14 mouse cellular contexts compared by ENCODE assay signal in genomic region chr19:53188186-53188585, GRCm38 (mm10). TPM values are rescaled to one million over a fixed set of nuclear protein-coding genes. Genes with fewer than 3 reads are reported as not detected.
DNase-seq lines count a peak whose midpoint lies in the region; ATAC-seq and TF ChIP-seq lines count a peak whose summit lies in the region.
"Had no signal": no experiment of that assay in that cellular context is flagged by ENCODE, and none has a peak within 500 bp of the region (broad histone marks: within the 10 kb centered on the region; RNA-seq: fewer than 3 reads in every experiment).

No protein-coding gene starts in this region.

- H3K27me3 ChIP-seq in heart, embryonic 10.5 days (ENCODE audit: insufficient read depth, poor library complexity, severe bottlenecking): no peaks in the 10 kb centered on the region
- no peaks in the 10 kb centered on the region for H3K27me3 ChIP-seq in spleen, adult 2 months (ENCODE audit: control insufficient read depth, insufficient read depth, low read length)
- no peaks in the 10 kb centered on the region for H3K27me3 ChIP-seq in stomach, postnatal 0 days (ENCODE audit: control insufficient read depth, insufficient read depth, low read length)
- no peaks in the 10 kb centered on the region for H3K27me3 ChIP-seq in intestine, postnatal 0 days (replicated peaks; ENCODE audit: control insufficient read depth, insufficient read depth, low read length)
- H3K27me3 ChIP-seq: embryonic facial prominence, embryonic 12.5 days had no signal

- TF ChIP-seq CTCF in spleen, adult 2 months (IDR thresholded peaks at IDR 0.05; ENCODE audit: extremely low read depth, insufficient read depth, insufficient read length, insufficient replicate concordance): no peak
- TF ChIP-seq CTCF in stomach, postnatal 0 days (IDR thresholded peaks at IDR 0.05; ENCODE audit: low read depth): no peak
- no peak for TF ChIP-seq CTCF in intestine, postnatal 0 days (IDR thresholded peaks at IDR 0.05; ENCODE audit: low read depth)

- no peaks in the 10 kb centered on the region for H3K9me3 ChIP-seq in heart, embryonic 10.5 days
- no peaks in the 10 kb centered on the region for H3K9me3 ChIP-seq in stomach, postnatal 0 days (ENCODE audit: control insufficient read depth, low read length)
- H3K9me3 ChIP-seq in intestine, postnatal 0 days (ENCODE audit: control insufficient read depth): no peaks in the 10 kb centered on the region
- H3K9me3 ChIP-seq: embryonic facial prominence, embryonic 12.5 days had no signal

- no peak for ATAC-seq in stomach, postnatal 0 days (ENCODE audit: low FRiP score, low TSS enrichment)
- no peak for ATAC-seq in intestine, postnatal 0 days
- ATAC-seq: hindbrain, postnatal 0 days; lung, postnatal 0 days had no signal

- no peak overlapping the region for H3K9ac ChIP-seq in stomach, postnatal 0 days (ENCODE audit: low read length)
- H3K9ac ChIP-seq in intestine, postnatal 0 days (ENCODE audit: low read depth, low read length): no peak overlapping the region
- H3K9ac ChIP-seq: embryonic facial prominence, embryonic 12.5 days had no signal

- H3K27ac ChIP-seq in heart, embryonic 10.5 days: peak overlapping the region; percentile 57; the same call in 1 of the 2 replicates
- H3K27ac ChIP-seq in spleen, adult 2 months (ENCODE audit: insufficient read depth, low read length): peak overlapping the region; percentile 84
- H3K27ac ChIP-seq in stomach, postnatal 0 days (replicated peaks): 0 out of 2 replicates have a peak overlapping the region, but pooled peaks have one; percentile 45
- H3K27ac ChIP-seq in intestine, postnatal 0 days (ENCODE audit: low read depth, low read length): no peak overlapping the region
- H3K27ac ChIP-seq: embryonic facial prominence, embryonic 12.5 days; hindbrain, postnatal 0 days had no signal

- no peak for DNase-seq in heart, embryonic 10.5 days (ENCODE audit: low spot score)
- no peak for DNase-seq in heart, adult 8-10 months (ENCODE audit: low spot score)
- no peak for DNase-seq in spleen, adult 2 months (ENCODE audit: low read depth in 1 of 2, low spot score in 2 of 2)
- DNase-seq in spleen, postnatal 10 days (ENCODE audit: low spot score in 2 of 2): no peak
- peak; percentile 56 for DNase-seq in induced T-regulatory cell, adult 2 months (ENCODE audit: low read depth)
- DNase-seq in stomach, postnatal 0 days (ENCODE audit: low spot score): no peak
- DNase-seq: cerebellum, adult 11 months; cerebellum, postnatal 36 days; gastrocnemius, postnatal 36 days; kidney, postnatal 10 days had no signal

- peaks cover 8% of the 10 kb centered on the region; the same call in 1 of the 2 replicates for H3K36me3 ChIP-seq in heart, embryonic 10.5 days
- 0 out of 2 replicates have a peak, but pooled peaks cover 2% of the 10 kb centered on the region for H3K36me3 ChIP-seq in spleen, adult 2 months (ENCODE audit: control insufficient read depth, insufficient read depth, low read length)
- no peaks in the 10 kb centered on the region; the same call in 1 of the 2 replicates for H3K36me3 ChIP-seq in stomach, postnatal 0 days (ENCODE audit: control insufficient read depth, insufficient read depth, low read length)
- no peaks in the 10 kb centered on the region for H3K36me3 ChIP-seq in intestine, postnatal 0 days (ENCODE audit: control insufficient read depth, insufficient read depth)
- H3K36me3 ChIP-seq: embryonic facial prominence, embryonic 12.5 days had no signal

- TF ChIP-seq EP300 in stomach, postnatal 0 days (optimal IDR thresholded peaks at IDR 0.05): no peak

- H3K4me1 ChIP-seq in heart, embryonic 10.5 days: peaks cover 87% of the 10 kb centered on the region
- peaks cover 37% of the 10 kb centered on the region for H3K4me1 ChIP-seq in spleen, adult 2 months (ENCODE audit: control insufficient read depth, insufficient read depth, insufficient read length)
- peaks cover 6% of the 10 kb centered on the region for H3K4me1 ChIP-seq in stomach, postnatal 0 days (replicated peaks; ENCODE audit: control insufficient read depth, insufficient read depth)
- peaks cover 4% of the 10 kb centered on the region for H3K4me1 ChIP-seq in intestine, postnatal 0 days (replicated peaks; ENCODE audit: control insufficient read depth, insufficient read depth, low read length)

- H3K4me2 ChIP-seq in stomach, postnatal 0 days (replicated peaks; ENCODE audit: low read depth): no peak overlapping the region
- H3K4me2 ChIP-seq in intestine, postnatal 0 days (replicated peaks; ENCODE audit: low read depth): no peak overlapping the region
- H3K4me2 ChIP-seq: embryonic facial prominence, embryonic 12.5 days had no signal

- no peak overlapping the region for H3K4me3 ChIP-seq in heart, embryonic 10.5 days
- 0 out of 2 replicates have a peak overlapping the region, but pooled peaks have one; percentile 9 for H3K4me3 ChIP-seq in spleen, adult 2 months (ENCODE audit: extremely low read depth, insufficient read depth, insufficient read length)
- no peak overlapping the region for H3K4me3 ChIP-seq in stomach, postnatal 0 days (ENCODE audit: low read depth, low read length)
- no peak overlapping the region for H3K4me3 ChIP-seq in intestine, postnatal 0 days (ENCODE audit: low read depth, low read length)
- H3K4me3 ChIP-seq: embryonic facial prominence, embryonic 12.5 days had no signal

- TF ChIP-seq POLR2A in spleen, adult 2 months (IDR thresholded peaks at IDR 0.05; ENCODE audit: low read depth, low read length): no peak

- 72% methylated on average over 6 of the region's 6 CpGs for whole genome bisulfite sequencing in heart, embryonic 10.5 days
- 63% methylated on average over 6 of the region's 6 CpGs for WGBS in spleen, adult 2 months
- WGBS in stomach, postnatal 0 days: 58% methylated on average over 6 of the region's 6 CpGs
- 68% methylated on average over 6 of the region's 6 CpGs for WGBS in intestine, postnatal 0 days

RNA-seq across cellular contexts. Expression of gene Add3, which starts 47.9 kb away (rescaled TPM):
- polyA plus RNA-seq in heart, embryonic 10.5 days (2016; fragmentation: Nextera tagmentation; extraction: Ambion mirVana): 128 and 173 TPM in 2 replicates
- total RNA-seq in heart, adult 8-10 months (2022): 10 to 100 TPM; 35.7 to 51.4 (median 39.9) TPM
- polyA plus RNA-seq in spleen, adult 2 months (2012; rRNA removed): 40.6 and 45.1 TPM in 2 replicates
- 48.2 and 52.4 TPM in 2 replicates for polyA plus RNA-seq in stomach, postnatal 0 days (2015; fragmentation: Nextera tagmentation; extraction: Ambion mirVana)
- polyA plus RNA-seq in intestine, postnatal 0 days (2015; fragmentation: Nextera tagmentation; extraction: Ambion mirVana): 46.8 and 50.9 TPM in 2 replicates
